Mouse (Mus musculus): ENCODE measurements around the gene Ltb.
"Not testable (repeated sequence)": the region's sequence is repeated elsewhere in the genome, so short reads cannot be mapped to it uniquely, and the experiment has no call there.

The Ltb gene

DNA sequence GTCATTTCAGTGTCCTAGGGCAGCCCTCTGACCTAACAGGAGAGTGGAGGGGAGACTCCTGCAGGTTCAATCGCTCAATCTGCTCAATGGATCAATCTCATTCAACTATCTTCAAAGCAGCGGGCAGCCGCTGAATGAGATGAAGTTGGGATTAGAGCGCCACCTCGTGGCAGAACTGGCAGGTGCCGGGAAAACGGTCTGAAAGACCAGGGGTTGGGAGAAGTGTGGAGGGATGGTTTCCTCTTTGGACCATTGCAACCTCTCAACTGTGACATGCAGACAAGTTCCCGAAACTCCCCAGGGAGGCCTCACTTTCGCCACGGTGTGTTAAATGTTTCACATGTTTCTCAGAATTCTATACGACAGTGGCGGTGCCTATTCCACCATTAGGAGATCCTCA lies 37.8 kb downstream of the Ltb start:
- peak; percentile 90 for DNase-seq

DNA sequence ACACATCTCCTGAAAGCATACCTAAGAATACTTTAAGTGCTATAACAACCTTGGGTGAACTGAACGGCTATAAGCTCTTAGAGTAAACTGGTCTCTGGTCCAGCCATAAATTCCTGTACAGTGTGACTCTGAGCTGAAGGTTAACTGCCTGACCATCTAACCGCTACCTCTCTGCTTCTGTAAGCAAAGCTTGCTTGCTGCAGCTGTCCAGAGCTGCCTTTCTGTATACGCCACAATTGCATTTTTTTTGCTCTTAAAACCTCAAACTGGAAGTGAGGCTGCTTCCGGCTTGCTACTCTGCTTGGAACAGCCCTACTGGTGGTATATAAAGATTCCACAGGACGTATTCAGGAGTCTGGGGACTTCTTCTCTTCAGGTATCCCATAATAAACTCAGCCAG lies 38.4 kb downstream of the Ltb start:
- DNase-seq = peak; percentile 70

GRCm38 (mm10) chr17:35233114-35233980 lies 39.1 kb downstream of the Ltb start, which contains the start of gene Atp6v1g2:
Gene Atp6v1g2, plus strand, starts transcription at chr17:35233660.
- DNase-seq = peak; percentile 40

DNA sequence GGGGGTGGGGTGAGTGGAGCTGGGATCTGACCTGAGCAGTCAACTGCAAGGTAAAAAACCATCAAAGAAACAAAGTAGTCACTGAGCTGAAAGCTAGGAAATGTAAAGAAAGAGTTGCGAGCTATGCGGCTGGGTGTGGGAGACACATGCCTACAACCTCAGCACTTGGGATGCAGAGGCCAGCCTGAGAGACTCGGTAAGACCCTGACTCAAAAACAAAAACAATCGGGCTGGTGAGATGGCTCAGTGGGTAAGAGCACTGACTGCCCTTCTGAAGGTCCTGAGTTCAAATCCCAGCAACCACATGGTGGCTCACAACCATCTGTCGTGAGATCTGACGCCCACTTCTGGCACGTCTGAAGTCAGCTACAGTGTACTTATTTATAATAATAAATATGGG lies 39.9 kb downstream of the Ltb start:
- DNase-seq = not testable (repeated sequence)

DNA sequence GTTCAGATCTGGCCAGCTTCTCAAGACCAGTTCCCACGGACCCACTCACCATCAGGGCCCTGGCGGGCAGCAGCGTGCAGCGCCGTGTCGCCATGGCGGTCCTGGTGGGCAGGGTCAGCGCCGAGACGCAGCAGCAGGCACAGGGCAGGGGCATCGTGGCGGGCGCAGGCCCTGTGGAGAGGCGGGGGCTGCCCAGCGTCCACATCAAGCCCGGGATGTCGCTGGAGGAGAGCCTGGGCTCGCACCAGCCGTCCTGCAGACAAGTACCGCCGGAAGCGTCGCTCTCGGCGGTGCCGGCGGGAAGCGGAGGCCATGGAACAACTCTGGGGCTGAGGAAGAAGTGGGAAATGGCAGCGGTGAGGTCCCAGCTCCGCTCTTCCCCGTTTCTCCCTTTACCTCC lies 40.7 kb downstream of the Ltb start:
- peak; percentile 61 for DNase-seq

- DNase-seq = peak; percentile 89
Observed at GRCm38 (mm10) chr17:35235614-35236389, 41.6 kb downstream of the Ltb start, which contains the start of gene Nfkbil1. Gene Nfkbil1, minus strand, starts transcription at chr17:35235792.

- DNase-seq = peak; percentile 100
Observed at GRCm38 (mm10) chr17:35236390-35236746, 42.1 kb downstream of the Ltb start.

DNA sequence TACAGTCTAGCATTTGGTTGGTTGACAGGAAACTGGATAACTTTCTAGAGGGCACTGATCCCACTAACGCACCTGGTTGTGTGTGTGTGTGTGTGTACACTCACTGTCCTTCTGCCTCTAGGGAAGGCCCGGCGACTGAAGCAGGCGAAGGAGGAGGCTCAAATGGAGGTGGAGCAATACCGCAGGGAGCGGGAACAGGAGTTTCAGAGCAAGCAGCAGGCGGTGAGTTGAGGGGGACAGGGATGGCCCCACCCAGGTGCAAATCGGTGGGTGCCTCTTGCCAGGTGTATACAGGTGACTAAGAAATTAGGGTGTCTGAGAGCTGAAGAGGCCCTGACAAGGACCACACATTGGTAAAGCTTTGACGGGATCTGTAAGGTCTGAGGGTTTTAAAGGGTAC lies 42.8 kb downstream of the Ltb start:
- DNase-seq = no peak

GRCm38 (mm10) chr17:35237504-35237903 lies 43.3 kb downstream of the Ltb start:
- no peak for DNase-seq

- DNase-seq = no peak
Observed at GRCm38 (mm10) chr17:35239700-35240099, 45.5 kb downstream of the Ltb start.

DNA sequence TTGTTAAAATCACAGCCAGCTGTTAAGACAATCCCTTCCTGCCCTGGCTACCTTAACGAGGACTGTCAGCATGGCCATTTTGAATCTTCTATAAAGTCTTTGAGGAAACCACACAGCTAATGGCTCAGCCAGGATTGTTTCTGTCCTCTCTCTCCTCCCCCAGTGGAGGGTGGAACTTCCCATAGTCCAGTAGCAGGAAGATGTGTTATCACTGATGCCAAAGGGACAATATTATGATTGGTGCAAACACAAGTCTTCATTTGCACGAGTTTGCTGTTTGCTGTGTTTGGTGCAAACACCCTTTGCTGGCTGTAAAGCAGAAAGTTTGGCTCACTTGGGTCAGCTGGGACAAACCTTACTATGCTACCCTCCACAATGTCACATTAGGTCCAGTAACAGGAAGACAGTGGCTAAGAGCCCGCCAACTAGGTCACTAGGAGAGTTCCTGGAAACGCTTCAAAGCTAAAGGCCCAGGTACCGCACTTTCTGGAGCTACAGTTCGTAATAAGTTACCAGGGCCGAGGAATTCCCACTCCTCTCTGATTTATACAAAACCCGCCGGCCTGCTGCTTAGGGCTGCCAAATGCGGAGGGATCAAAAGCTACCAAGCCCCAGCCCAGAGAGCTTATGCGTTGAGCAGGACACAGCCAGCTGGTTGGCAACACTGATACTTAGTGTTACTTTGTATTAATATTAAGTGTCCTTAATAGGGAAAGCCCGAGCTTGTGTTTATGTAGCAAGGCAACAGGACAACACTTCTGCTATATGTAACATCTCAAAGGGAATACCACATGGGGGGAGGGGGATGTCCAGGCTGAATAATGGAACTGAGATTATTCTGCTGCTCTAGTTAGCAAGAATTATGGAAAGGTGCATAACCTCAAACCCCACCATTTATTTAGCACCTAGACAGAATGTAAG lies 46.4 kb downstream of the Ltb start:
- no peak for DNase-seq

DNA sequence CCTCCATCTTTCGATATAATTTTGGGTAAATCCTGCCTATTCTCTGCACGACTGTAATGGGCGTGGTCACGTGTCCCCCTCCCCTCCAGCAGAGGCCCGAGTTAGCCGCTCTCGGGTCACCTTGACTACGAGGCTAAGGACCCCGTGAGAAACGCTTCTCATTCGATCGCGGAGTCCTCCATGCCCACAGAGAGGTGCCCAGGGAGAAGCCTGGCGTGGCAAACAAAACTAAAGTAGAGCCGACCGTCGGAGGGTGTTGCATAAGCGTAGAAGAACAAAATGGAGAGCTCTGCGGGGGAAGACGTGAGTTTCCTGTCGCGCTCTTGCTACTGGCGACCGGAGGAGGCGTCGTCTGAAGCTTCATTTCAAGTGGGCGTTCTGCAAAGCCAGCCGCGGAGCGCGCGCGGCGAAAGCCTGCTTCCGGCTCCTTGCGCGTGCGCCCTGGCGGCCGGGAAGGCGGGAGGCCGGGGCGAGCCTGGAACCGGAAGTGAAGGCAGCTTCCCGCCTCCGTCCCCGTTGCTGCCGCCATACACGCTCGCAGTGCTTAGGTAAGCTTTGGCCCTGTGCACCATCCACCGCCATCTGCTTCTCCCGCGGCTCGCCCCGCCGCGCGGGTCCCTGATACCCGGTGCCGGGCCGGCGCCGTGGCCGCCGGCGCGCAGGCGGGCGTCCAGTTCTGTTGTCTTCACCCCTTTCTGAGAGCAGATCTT lies 47.2 kb downstream of the Ltb start, which contains the start of gene Ddx39b:
Ddx39b (plus strand) TSS at position 442 of the 710 bp plus-strand sequence.
- DNase-seq = peak; percentile 97

GRCm38 (mm10) chr17:35242015-35242941 lies 48.0 kb downstream of the Ltb start:
- peak; percentile 52 for DNase-seq

GRCm38 (mm10) chr17:35243086-35243485 lies 48.8 kb downstream of the Ltb start:
- DNase-seq = peak; percentile 47

DNA sequence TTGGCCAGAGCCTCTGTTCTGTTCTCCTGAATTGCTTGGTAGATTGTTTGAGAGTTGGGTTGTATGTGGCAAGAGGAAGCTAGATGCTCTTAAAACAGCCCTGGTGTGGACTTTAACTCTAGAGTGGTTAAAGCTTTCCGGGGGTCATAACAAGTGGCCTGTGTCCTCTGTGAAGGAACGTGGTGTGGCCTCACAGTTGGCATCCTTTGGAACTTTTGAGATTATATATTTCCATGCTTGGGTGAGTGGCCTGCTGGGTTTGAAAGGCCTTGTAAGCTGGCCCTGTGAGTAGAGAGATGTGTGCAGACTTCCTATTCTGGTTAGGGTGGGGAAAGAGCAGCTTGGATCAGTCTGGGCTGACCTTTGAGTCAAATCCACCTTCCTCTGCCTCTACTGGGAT lies 50.8 kb downstream of the Ltb start:
- no peak for DNase-seq

Measured in thymus, postnatal 25 days (tissue).